Mouse (Mus musculus) myocyte (in vitro differentiated cells): ENCODE data around the gene Smg6.

Experiments
- E2F4 ChIP-seq: IDR thresholded peaks from one replicate; pipeline ENCODE4 v1.6.1; 2011; ENCODE audit warnings: mild to moderate bottlenecking, control low read depth, moderate library complexity; ENCODE audit not compliant: insufficient read depth
- MYOD1 ChIP-seq, 3 experiments: IDR thresholded peaks; one replicate each; pipeline ENCODE4 v1.6.1; 2011; ENCODE audit warnings: control low read depth in 2 of 3, low read depth in 2 of 3, mild to moderate bottlenecking in 2 of 3, moderate library complexity in 1 of 3; ENCODE audit not compliant: insufficient read length in 2 of 3, control insufficient read depth in 1 of 3
- USF1 ChIP-seq: IDR thresholded peaks from one replicate; pipeline ENCODE4 v1.6.1; 2011; ENCODE audit warnings: low read depth, mild to moderate bottlenecking, control low read depth, moderate library complexity

DNA sequence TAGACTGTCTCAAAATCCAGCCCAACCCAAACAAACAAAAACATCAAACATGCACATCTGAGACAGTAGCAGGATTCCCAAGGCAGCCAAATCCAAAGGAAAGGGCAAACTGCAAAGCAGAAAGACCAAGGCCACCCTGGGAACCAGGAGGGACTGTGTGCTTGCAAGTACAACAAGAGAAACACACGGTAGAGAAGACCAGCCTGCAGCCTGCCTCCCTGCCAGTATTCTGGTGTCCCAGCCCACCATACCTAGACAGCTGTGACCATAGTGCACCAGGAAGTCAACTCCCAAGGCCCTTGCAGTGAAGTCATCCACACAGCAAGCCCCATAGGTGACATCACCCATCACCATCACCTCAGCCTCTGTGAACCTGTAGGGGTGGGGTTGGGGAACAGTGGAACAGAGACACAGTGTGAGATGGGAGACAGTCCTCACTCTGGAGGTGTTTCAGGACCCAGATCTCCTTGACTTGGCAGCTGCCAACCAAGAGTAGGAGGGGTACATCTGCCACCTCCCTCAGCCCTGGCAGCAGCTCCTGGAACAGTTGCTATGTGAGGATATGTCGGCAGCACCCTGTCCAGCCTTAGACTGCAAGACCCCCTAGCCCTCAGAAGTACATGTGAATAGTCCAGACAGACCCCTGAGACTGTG, 258.4 kb downstream of the Smg6 start:
- TF ChIP-seq E2F4 (no peak), MYOD1 (IDR thresholded peaks at IDR 0.05; ENCODE audit: control insufficient read depth in 1 of 3, insufficient read length in 2 of 3, low read depth in 2 of 3) (no peak), USF1 (no peak)
